Mouse (Mus musculus) frontal cortex, postnatal 25 days (tissue): ENCODE measurements around the gene Acads.
A peak's percentile ranks its signal among the peaks of the same experiment; 100 is the strongest.

Source experiments
- DNase-seq, 2 experiments: peaks; one replicate each; pipeline ENCODE4 v3.0.0; 2022; ENCODE audit warnings: low spot score in 2 of 2

The Acads gene

GRCm38 (mm10) chr5:115072143-115072542 is 47.0 kb downstream of the Acads start:
- peak in 1 of 2 experiments; percentile 23 for DNase-seq

- no peak for DNase-seq
Measured at GRCm38 (mm10) chr5:115071096-115071901, 47.8 kb downstream of the Acads start.

- DNase-seq: no peak
Measured at GRCm38 (mm10) chr5:115070457-115070856, 48.7 kb downstream of the Acads start.

GRCm38 (mm10) chr5:115069611-115070010 is 49.5 kb downstream of the Acads start:
- DNase-seq: no peak

- DNase-seq: no peak
Measured at GRCm38 (mm10) chr5:115068671-115069421, 50.3 kb downstream of the Acads start.

GRCm38 (mm10) chr5:115066245-115066644 is 52.9 kb downstream of the Acads start:
- no peak for DNase-seq

GRCm38 (mm10) chr5:115063391-115063790 is 55.8 kb downstream of the Acads start:
- DNase-seq: no peak

- DNase-seq: no peak
Measured at GRCm38 (mm10) chr5:115062566-115062965, 56.6 kb downstream of the Acads start.

GRCm38 (mm10) chr5:115060977-115061376 is 58.2 kb downstream of the Acads start:
- DNase-seq: no peak
